Mouse (Mus musculus) 416B (cell line): Measurements from ENCODE around the gene Gm10337.

Experiments used
- DNase-seq: peaks from one replicate; pipeline ENCODE4 v3.0.0; 2011; ENCODE audit warnings: low read depth

Gene Gm10337

GRCm38 (mm10) chr15:102503447-102503846, at the start of gene Gm10337:
Gene Gm10337, plus strand, starts transcription at chr15:102503722.
- DNase-seq, result no peak

- peak; percentile 58 for DNase-seq
Observed at GRCm38 (mm10) chr15:102455993-102456392, 47.5 kb upstream of the Gm10337 start.

GRCm38 (mm10) chr15:102458050-102458736, 45.3 kb upstream of the Gm10337 start:
- peak; percentile 86 for DNase-seq

GRCm38 (mm10) chr15:102458904-102459317, 44.6 kb upstream of the Gm10337 start, which contains the start of gene Prr13:
Gene Prr13, plus strand, starts transcription at chr15:102459028.
- peak; percentile 99 for DNase-seq

GRCm38 (mm10) chr15:102459381-102459780, 44.1 kb upstream of the Gm10337 start:
- no peak for DNase-seq

- DNase-seq, result peak; percentile 40
Observed at GRCm38 (mm10) chr15:102459847-102460246, 43.7 kb upstream of the Gm10337 start.

GRCm38 (mm10) chr15:102460409-102460808, 43.1 kb upstream of the Gm10337 start:
- DNase-seq, result no peak

GRCm38 (mm10) chr15:102460971-102461370, 42.6 kb upstream of the Gm10337 start:
- DNase-seq, result peak; percentile 79

GRCm38 (mm10) chr15:102461430-102462075, 42.0 kb upstream of the Gm10337 start:
- DNase-seq, result no peak

GRCm38 (mm10) chr15:102463666-102464065, 39.9 kb upstream of the Gm10337 start:
- peak; percentile 71 for DNase-seq

- no peak for DNase-seq
Observed at GRCm38 (mm10) chr15:102468675-102469370, 34.7 kb upstream of the Gm10337 start.

- DNase-seq, result peak; percentile 98
Observed at GRCm38 (mm10) chr15:102470183-102470604, 33.3 kb upstream of the Gm10337 start, which contains the start of gene Pcbp2. Gene Pcbp2, plus strand, starts transcription at chr15:102470539.

- peak; percentile 84 for DNase-seq
Observed at GRCm38 (mm10) chr15:102470605-102471294, 32.8 kb upstream of the Gm10337 start.

GRCm38 (mm10) chr15:102471295-102471645, 32.3 kb upstream of the Gm10337 start:
- no peak for DNase-seq

- peak; percentile 31 for DNase-seq
Observed at GRCm38 (mm10) chr15:102471727-102472126, 31.8 kb upstream of the Gm10337 start.

GRCm38 (mm10) chr15:102473246-102473645, 30.3 kb upstream of the Gm10337 start:
- DNase-seq, result no peak

- no peak for DNase-seq
Observed at GRCm38 (mm10) chr15:102474520-102474919, 29.0 kb upstream of the Gm10337 start.

- DNase-seq, result no peak
Observed at GRCm38 (mm10) chr15:102483136-102483535, 20.4 kb upstream of the Gm10337 start.

GRCm38 (mm10) chr15:102485853-102486252, 17.7 kb upstream of the Gm10337 start:
- DNase-seq, result no peak

GRCm38 (mm10) chr15:102487664-102488063, 15.9 kb upstream of the Gm10337 start:
- no peak for DNase-seq

GRCm38 (mm10) chr15:102498322-102498721, 5.2 kb upstream of the Gm10337 start:
- no peak for DNase-seq

- DNase-seq, result peak; percentile 40
Observed at GRCm38 (mm10) chr15:102499370-102499769, 4.2 kb upstream of the Gm10337 start.
